Mouse (Mus musculus) gastrocnemius, adult 18-20 months (tissue): ENCODE results near the gene Akap2. TPM values are rescaled to one million over a fixed set of nuclear protein-coding genes. Genes with fewer than 3 reads are reported as not detected.

Experiments
- total RNA-seq, 2 experiments: library from RNA; stranded (reverse); gene quantifications; 2 replicates each; pipeline ENCODE4 v1.2.3; 2021

Gene Akap2
- total RNA-seq, 2 experiments from 2014 or later, result 28.7 to 41.5 TPM

Other genes starting within 250 kb of the Akap2 start
- gene Pakap, start 149.5 kb upstream of the Akap2 start, total RNA-seq, result 1 to 10 TPM; 2.8 to 4.8 TPM
- gene D630039A03Rik, start 198.6 kb downstream of the Akap2 start, total RNA-seq, result not detected
- gene Txn1, start 238.8 kb downstream of the Akap2 start, total RNA-seq, result 10 to 100 TPM; 69.4 to 71.6 TPM